Mouse (Mus musculus) cerebellum, adult 2 months (tissue): ENCODE measurements around the gene Wdr75.

Source experiments
- CTCF ChIP-seq: fragments of 200-500 bp; IDR thresholded peaks from 2 replicates; pipeline ENCODE4 v1.5.1; 2011; ENCODE audit warnings: low read depth, mild to moderate bottlenecking, control low read depth, low read length, moderate library complexity, borderline replicate concordance; ENCODE audit not compliant: insufficient read depth
- POLR2A ChIP-seq: fragments of 200-500 bp; IDR thresholded peaks from 2 replicates; pipeline ENCODE4 v1.6.1; 2011; ENCODE audit warnings: low read length, control low read depth, borderline replicate concordance; ENCODE audit not compliant: insufficient read depth

GRCm38 (mm10) chr1:45868479-45869137 is 73.6 kb downstream of the Wdr75 start:
- TF ChIP-seq CTCF (no peak), POLR2A (no peak)
